Comparison of ENCODE assay signal across 9 mouse cellular contexts in the genomic region with DNA sequence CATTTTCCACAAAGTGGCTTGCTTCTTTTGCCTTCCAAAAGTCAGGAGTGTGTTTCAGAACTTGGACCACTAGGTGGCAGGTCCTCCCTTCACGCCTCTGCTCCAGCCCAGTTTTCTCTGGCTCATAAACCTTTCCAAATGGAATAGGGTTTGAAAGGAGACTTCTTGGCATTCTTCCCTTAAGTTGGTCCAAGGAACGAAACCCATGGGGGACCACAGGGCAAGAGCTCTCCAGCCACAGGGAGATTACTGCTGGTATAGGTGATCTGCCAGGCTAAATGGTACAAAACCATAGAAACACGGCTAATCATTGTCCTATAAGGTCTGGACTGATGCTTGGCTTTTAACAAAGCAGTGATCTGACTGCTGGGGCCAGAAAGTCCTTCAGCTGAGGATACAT.
DNase-seq lines count a peak whose midpoint lies in the region; ATAC-seq and TF ChIP-seq lines count a peak whose summit lies in the region.
"Had no signal": no experiment of that assay in that cellular context is flagged by ENCODE, and none has a peak within 500 bp of the region (broad histone marks: within the 10 kb centered on the region; RNA-seq: fewer than 3 reads in every experiment).

No protein-coding gene starts in this region.

- H3K9me3 ChIP-seq in liver, postnatal 0 days (ENCODE audit: low read length): no peaks in the 10 kb centered on the region
- no peaks in the 10 kb centered on the region for H3K9me3 ChIP-seq in liver, embryonic 12.5 days (replicated peaks)
- no peaks in the 10 kb centered on the region; the same call in 1 of the 2 replicates for H3K9me3 ChIP-seq in forebrain, embryonic 16.5 days (ENCODE audit: control insufficient read depth, low read length)
- H3K9me3 ChIP-seq: limb, embryonic 15.5 days had no signal

- no peak for DNase-seq in liver, postnatal 0 days
- DNase-seq in cerebellum, adult 11 months: peak; percentile 38
- peak; percentile 40 to 55 for DNase-seq in kidney, postnatal 25 days
- DNase-seq in lung, postnatal 36 days: peak; percentile 30
- peak; percentile 34 to 47 for DNase-seq in right cerebral cortex, postnatal 36 days (ENCODE audit: low spot score in 2 of 2)

- ATAC-seq in liver, postnatal 0 days: no peak
- ATAC-seq in liver, embryonic 12.5 days: no peak
- peak; percentile 59 for ATAC-seq in forebrain, embryonic 16.5 days
- ATAC-seq in erythroid progenitor cell, adult 5-6 weeks (replicated peaks; ENCODE audit: low FRiP score, poor library complexity, severe bottlenecking): no peak

- peaks cover 20% of the 10 kb centered on the region for H3K36me3 ChIP-seq in liver, postnatal 0 days (replicated peaks; ENCODE audit: insufficient read depth, low read length)
- peaks cover 81% of the 10 kb centered on the region for H3K36me3 ChIP-seq in liver, embryonic 12.5 days
- H3K36me3 ChIP-seq in forebrain, embryonic 16.5 days (ENCODE audit: control insufficient read depth, insufficient read depth): peaks cover 3% of the 10 kb centered on the region
- H3K36me3 ChIP-seq: limb, embryonic 15.5 days had no signal

- H3K4me1 ChIP-seq in liver, postnatal 0 days (ENCODE audit: insufficient read depth): no peaks in the 10 kb centered on the region
- H3K4me1 ChIP-seq in liver, embryonic 12.5 days: no peaks in the 10 kb centered on the region
- peaks cover 16% of the 10 kb centered on the region for H3K4me1 ChIP-seq in forebrain, embryonic 16.5 days (replicated peaks; ENCODE audit: control insufficient read depth, insufficient read depth, low read length)
- H3K4me1 ChIP-seq: limb, embryonic 15.5 days had no signal

- no peak overlapping the region for H3K9ac ChIP-seq in liver, postnatal 0 days (replicated peaks)
- H3K9ac ChIP-seq in liver, embryonic 12.5 days: no peak overlapping the region
- H3K9ac ChIP-seq in forebrain, embryonic 16.5 days (replicated peaks; ENCODE audit: low read depth, low read length): no peak overlapping the region
- H3K9ac ChIP-seq: limb, embryonic 15.5 days had no signal

- no peak for TF ChIP-seq EP300 in liver, postnatal 0 days (IDR thresholded peaks at IDR 0.05; ENCODE audit: low read depth)

- no peak overlapping the region for H3K27ac ChIP-seq in liver, postnatal 0 days (ENCODE audit: low read depth)
- no peak overlapping the region for H3K27ac ChIP-seq in liver, embryonic 12.5 days
- no peak overlapping the region for H3K27ac ChIP-seq in forebrain, embryonic 16.5 days (ENCODE audit: low read length)
- H3K27ac ChIP-seq: limb, embryonic 15.5 days had no signal

- no peak overlapping the region for H3K4me2 ChIP-seq in liver, postnatal 0 days (ENCODE audit: low read depth, low read length)
- H3K4me2 ChIP-seq in liver, embryonic 12.5 days: no peak overlapping the region
- no peak overlapping the region for H3K4me2 ChIP-seq in forebrain, embryonic 16.5 days (ENCODE audit: low read length)
- H3K4me2 ChIP-seq: limb, embryonic 15.5 days had no signal

- 80% methylated on average over 3 of the region's 3 CpGs for WGBS in liver, postnatal 0 days (ENCODE audit: insufficient replicate concordance)
- WGBS in liver, embryonic 12.5 days (ENCODE audit: insufficient replicate concordance): 72% methylated on average over 3 of the region's 3 CpGs
- 15% methylated on average over 3 of the region's 3 CpGs for WGBS in forebrain, embryonic 16.5 days

- H3K27me3 ChIP-seq in liver, postnatal 0 days (ENCODE audit: insufficient read depth, low read length): no peaks in the 10 kb centered on the region
- no peaks in the 10 kb centered on the region for H3K27me3 ChIP-seq in liver, embryonic 12.5 days (replicated peaks)
- H3K27me3 ChIP-seq in forebrain, embryonic 16.5 days (replicated peaks; ENCODE audit: control insufficient read depth, insufficient read depth, low read length): no peaks in the 10 kb centered on the region
- H3K27me3 ChIP-seq: limb, embryonic 15.5 days had no signal

- H3K4me3 ChIP-seq in liver, postnatal 0 days (ENCODE audit: low read depth, low read length): no peak overlapping the region
- H3K4me3 ChIP-seq in liver, embryonic 12.5 days: no peak overlapping the region
- no peak overlapping the region for H3K4me3 ChIP-seq in forebrain, embryonic 16.5 days (replicated peaks; ENCODE audit: low read length)
- H3K4me3 ChIP-seq: limb, embryonic 15.5 days had no signal

- TF ChIP-seq CTCF in liver, postnatal 0 days (IDR thresholded peaks at IDR 0.05; ENCODE audit: low read depth): peak; percentile 64
